Mouse (Mus musculus): ENCODE data around the gene Tnfaip8l1. TPM values are rescaled to one million over a fixed set of nuclear protein-coding genes. Genes with fewer than 3 reads are reported as not detected.
A peak's percentile ranks its signal among the peaks of the same experiment; 100 is the strongest.

The Tnfaip8l1 gene
- polyA plus RNA-seq, 1 experiment from 2014 or later: 8.3 TPM

DNA sequence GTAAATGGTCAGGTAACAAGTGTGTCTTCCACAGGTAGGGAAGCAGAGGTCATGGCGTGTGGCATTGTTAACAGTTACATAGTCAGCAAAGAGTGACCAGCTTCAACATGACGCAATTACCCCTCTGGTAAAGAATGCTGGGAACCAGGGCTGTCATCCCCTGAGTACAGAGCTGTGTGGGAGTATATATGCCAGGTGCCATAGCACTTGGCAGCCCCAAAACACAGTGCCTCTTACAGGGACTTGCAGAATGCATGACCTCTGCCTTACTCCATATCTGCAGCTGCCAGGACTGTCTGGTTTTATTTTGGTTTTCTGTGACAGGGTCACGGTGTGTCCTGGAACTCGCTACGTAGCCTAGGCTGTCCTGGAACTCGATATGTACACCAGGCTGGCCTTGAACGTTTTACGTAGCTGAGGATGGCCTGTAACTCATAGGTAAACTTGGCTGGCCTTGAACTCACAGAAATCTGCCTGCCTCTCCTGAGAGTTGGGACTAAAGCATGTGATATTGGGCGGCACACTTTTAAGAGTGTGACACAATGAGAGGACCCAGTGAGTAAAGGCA, 45.8 kb downstream of the Tnfaip8l1 start:
- Histone ChIP-seq H3K4me3 (replicated peaks) (no peak overlapping the region), H3K36me3 (peaks cover 93% of the 10 kb centered on the region), H3K4me2 (no peak overlapping the region), H3K27me3 (no peaks in the 10 kb centered on the region), H3K9ac (replicated peaks) (no peak overlapping the region), H3K27ac (no peak overlapping the region), H3K9me3 (no peaks in the 10 kb centered on the region), H3K4me1 (replicated peaks) (no peaks in the 10 kb centered on the region)
- no peak for ATAC-seq (ENCODE audit: insufficient number of reproducible peaks, insufficient read depth, low FRiP score, low TSS enrichment, low read depth)
- 92% methylated on average over 9 of the region's 9 CpGs for WGBS

DNA sequence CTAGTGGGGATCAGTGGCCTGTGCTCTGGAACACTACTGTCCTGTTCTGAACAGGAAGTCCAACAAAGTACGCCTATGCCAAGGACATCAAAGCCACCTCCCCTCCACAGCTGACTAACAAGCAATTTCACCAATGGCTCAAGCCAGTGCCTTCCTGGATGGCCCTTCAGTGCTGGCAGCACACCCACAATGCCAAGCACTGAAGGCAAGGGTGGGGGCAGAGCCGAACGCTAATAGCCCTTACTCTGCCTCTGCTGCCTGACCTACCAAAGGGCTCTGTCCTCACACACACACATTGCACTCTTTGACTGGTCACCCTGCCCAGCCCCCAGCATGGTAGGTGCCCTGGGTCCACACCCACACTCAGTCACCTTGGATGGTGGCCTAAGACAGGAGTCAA, 46.5 kb downstream of the Tnfaip8l1 start:
- no peaks in the 10 kb centered on the region for H3K4me1 ChIP-seq (replicated peaks)
- no peak overlapping the region for H3K4me3 ChIP-seq (replicated peaks)
- no peak for ATAC-seq (ENCODE audit: insufficient number of reproducible peaks, insufficient read depth, low FRiP score, low TSS enrichment, low read depth)
- 90% methylated on average over 3 of the region's 3 CpGs for WGBS
- H3K27me3 ChIP-seq: no peaks in the 10 kb centered on the region
- no peak overlapping the region for H3K4me2 ChIP-seq
- H3K9me3 ChIP-seq: no peaks in the 10 kb centered on the region
- no peak overlapping the region for H3K9ac ChIP-seq (replicated peaks)
- H3K27ac ChIP-seq: no peak overlapping the region
- peaks cover 85% of the 10 kb centered on the region for H3K36me3 ChIP-seq

- Histone ChIP-seq H3K4me2 (no peak overlapping the region), H3K4me1 (replicated peaks) (no peaks in the 10 kb centered on the region), H3K27ac (no peak overlapping the region), H3K9me3 (no peaks in the 10 kb centered on the region), H3K4me3 (replicated peaks) (no peak overlapping the region), H3K36me3 (peaks cover 70% of the 10 kb centered on the region), H3K27me3 (no peaks in the 10 kb centered on the region), H3K9ac (replicated peaks) (no peak overlapping the region)
- ATAC-seq (ENCODE audit: insufficient number of reproducible peaks, insufficient read depth, low FRiP score, low TSS enrichment, low read depth): no peak
- WGBS: 90% methylated on average over 2 of the region's 2 CpGs
Measured at GRCm38 (mm10) chr17:56211090-56211489, 48.8 kb downstream of the Tnfaip8l1 start.

- Histone ChIP-seq H3K4me1 (replicated peaks) (peaks cover 13% of the 10 kb centered on the region), H3K4me2 (no peak overlapping the region), H3K36me3 (peaks cover 55% of the 10 kb centered on the region), H3K27ac (no peak overlapping the region), H3K9me3 (no peaks in the 10 kb centered on the region), H3K9ac (replicated peaks) (no peak overlapping the region), H3K4me3 (replicated peaks) (no peak overlapping the region), H3K27me3 (no peaks in the 10 kb centered on the region)
- no peak for ATAC-seq (ENCODE audit: insufficient number of reproducible peaks, insufficient read depth, low FRiP score, low TSS enrichment, low read depth)
- 57% methylated on average over 6 of the region's 6 CpGs for WGBS
Measured at GRCm38 (mm10) chr17:56212676-56213075, 50.4 kb downstream of the Tnfaip8l1 start.

- WGBS: 76% methylated on average over 1 of the region's 1 CpGs
- Histone ChIP-seq H3K9me3 (no peaks in the 10 kb centered on the region), H3K4me3 (replicated peaks) (no peak overlapping the region), H3K27me3 (no peaks in the 10 kb centered on the region), H3K4me2 (no peak overlapping the region), H3K27ac (no peak overlapping the region), H3K36me3 (peaks cover 39% of the 10 kb centered on the region), H3K4me1 (replicated peaks) (peaks cover 18% of the 10 kb centered on the region), H3K9ac (replicated peaks) (no peak overlapping the region)
- no peak for ATAC-seq (ENCODE audit: insufficient number of reproducible peaks, insufficient read depth, low FRiP score, low TSS enrichment, low read depth)
Measured at GRCm38 (mm10) chr17:56214229-56214628, 52.0 kb downstream of the Tnfaip8l1 start.

DNA sequence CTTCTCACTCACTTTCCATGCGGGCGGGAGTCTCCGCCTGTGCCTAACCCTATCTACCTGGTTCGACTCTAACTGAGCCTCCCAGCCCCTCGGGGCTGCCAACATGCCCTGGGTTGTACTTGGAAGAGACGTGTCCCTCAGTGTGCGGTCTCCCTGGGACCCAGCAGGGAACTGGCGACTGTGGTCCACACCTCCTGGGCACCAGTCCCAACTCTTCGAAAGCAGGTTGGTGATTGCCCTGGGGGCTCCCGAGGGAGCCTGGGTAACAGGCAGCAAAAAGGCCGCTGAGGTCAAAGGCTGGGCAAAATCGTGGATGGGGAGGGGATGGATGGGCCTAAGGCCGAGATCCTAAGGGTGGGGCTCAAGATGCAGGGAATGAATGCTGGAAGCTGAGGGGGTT, 55.4 kb downstream of the Tnfaip8l1 start:
- peak overlapping the region; percentile 83 for H3K4me2 ChIP-seq
- H3K9ac ChIP-seq (replicated peaks): peak overlapping the region; percentile 90
- WGBS: 67% methylated on average over 13 of the region's 13 CpGs
- no peak overlapping the region for H3K27ac ChIP-seq
- ATAC-seq (ENCODE audit: insufficient number of reproducible peaks, insufficient read depth, low FRiP score, low TSS enrichment, low read depth): no peak
- peaks cover 8% of the 10 kb centered on the region for H3K36me3 ChIP-seq
- peak overlapping the region; percentile 98 for H3K4me3 ChIP-seq (replicated peaks)
- H3K9me3 ChIP-seq: no peaks in the 10 kb centered on the region
- H3K27me3 ChIP-seq: peaks cover 2% of the 10 kb centered on the region; the same call in 1 of the 2 replicates
- H3K4me1 ChIP-seq (replicated peaks): peaks cover 18% of the 10 kb centered on the region

DNA sequence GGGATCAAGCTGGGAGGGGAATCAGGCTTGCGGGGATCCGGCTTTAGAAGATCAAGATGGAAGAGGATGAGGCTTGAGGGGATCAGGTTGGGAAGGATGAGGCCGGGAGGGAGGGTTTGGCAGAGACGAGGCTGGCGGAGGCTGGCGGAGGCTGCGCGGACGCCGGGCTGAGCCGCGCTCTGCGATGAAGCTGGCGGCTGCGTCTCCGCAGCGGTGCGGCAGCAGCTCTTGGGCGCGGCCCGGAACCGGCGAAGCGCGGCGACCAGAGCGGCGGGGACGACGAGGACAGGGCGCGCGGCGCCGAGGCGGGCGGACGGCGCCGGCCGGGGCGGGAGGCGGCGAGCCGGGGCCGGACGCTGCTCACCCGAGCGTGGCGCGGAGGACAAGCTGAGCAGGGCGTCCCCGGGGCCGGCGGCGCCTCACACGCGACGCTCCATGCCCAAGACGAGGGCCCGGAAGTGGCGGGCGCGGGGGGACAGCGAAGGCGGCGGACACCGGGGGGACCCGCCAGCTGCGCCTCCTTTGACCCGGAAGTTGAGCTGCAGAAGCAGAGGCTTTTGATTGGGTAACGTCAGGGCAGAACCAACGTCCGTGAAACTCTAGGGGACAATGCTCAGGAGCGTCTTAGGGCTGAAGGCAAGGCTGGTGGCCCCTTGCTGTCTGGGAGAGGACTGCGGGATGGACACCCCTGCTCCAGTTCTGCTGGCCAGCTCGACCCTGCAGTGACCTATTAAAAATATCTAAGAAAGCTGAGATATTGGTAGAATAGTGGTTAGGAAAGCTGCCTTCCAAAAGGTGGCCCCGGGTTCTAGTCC, 56.3 kb downstream of the Tnfaip8l1 start, which contains the start of gene Dpp9:
Gene Dpp9, minus strand, starts transcription at position 529 of the 815 bp plus-strand sequence.
- Histone ChIP-seq H3K9ac (replicated peaks) (peak within 1 kb of the TSS; percentile 90), H3K4me2 (peak within 1 kb of the TSS; percentile 83), H3K27ac (peak within 1 kb of the TSS; percentile 90), H3K27me3 (peaks cover 3% of the 10 kb centered on the region; the same call in 1 of the 2 replicates), H3K4me3 (replicated peaks) (peak within 1 kb of the TSS; percentile 98), H3K36me3 (peaks cover 8% of the 10 kb centered on the region), H3K4me1 (replicated peaks) (peaks cover 18% of the 10 kb centered on the region), H3K9me3 (no peaks in the 10 kb centered on the region)
- peak; percentile 99 for ATAC-seq (ENCODE audit: insufficient number of reproducible peaks, insufficient read depth, low FRiP score, low TSS enrichment, low read depth)
- 1% methylated on average over 59 of the region's 78 CpGs for WGBS

DNA sequence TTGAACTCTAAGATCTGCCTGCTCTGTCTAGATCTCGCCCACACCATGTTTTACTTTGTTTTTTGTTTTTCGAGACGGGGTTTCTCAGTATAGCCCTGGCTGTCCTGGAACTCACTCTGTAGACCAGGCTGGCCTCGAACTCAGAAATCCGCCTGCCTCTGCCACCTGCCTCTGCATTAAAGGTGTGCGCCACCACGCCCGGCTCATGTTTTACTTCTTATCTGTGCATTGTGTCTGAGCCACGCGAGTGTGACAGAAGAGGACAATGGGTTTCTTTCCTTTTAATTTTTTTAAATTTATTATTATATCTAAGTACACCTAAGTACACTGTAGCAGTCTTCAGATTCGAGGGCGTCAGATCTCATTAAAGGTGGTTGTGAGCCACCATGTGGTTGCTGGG, 57.0 kb downstream of the Tnfaip8l1 start:
- 48% methylated on average over 12 of the region's 12 CpGs for WGBS
- H3K4me1 ChIP-seq (replicated peaks): peaks cover 18% of the 10 kb centered on the region
- peaks cover 3% of the 10 kb centered on the region; the same call in 1 of the 2 replicates for H3K27me3 ChIP-seq
- H3K9me3 ChIP-seq: no peaks in the 10 kb centered on the region
- peak overlapping the region; percentile 56; the same call in 1 of the 2 replicates for H3K27ac ChIP-seq
- H3K4me3 ChIP-seq (replicated peaks): peak overlapping the region; percentile 98
- peak overlapping the region; percentile 83 for H3K4me2 ChIP-seq
- peak overlapping the region; percentile 90 for H3K9ac ChIP-seq (replicated peaks)
- peak; percentile 45; the same call in 1 of the 2 replicates for ATAC-seq (ENCODE audit: insufficient number of reproducible peaks, insufficient read depth, low FRiP score, low TSS enrichment, low read depth)
- H3K36me3 ChIP-seq: peaks cover 7% of the 10 kb centered on the region

DNA sequence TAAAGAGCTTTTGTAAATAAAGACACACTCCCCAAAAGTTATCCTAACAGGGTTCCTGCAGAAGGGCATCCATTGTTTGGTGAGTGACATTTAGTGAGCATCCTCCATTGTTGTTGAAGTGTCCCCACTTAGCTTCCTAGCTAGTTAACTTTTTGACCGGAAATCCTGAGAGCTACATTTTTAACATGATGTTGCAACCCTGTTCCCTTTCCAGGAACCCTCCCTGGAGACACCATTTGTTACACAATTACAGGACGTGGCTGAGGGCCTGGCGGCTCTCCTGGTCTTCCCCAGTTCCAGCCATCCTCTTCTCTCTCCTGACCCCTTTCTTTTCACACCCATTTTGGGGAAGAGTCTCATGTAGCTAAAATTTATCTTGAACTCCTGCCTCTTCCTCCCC, 57.5 kb downstream of the Tnfaip8l1 start:
- H3K4me1 ChIP-seq (replicated peaks): peaks cover 18% of the 10 kb centered on the region
- no peak overlapping the region for H3K27ac ChIP-seq
- H3K27me3 ChIP-seq: peaks cover 3% of the 10 kb centered on the region; the same call in 1 of the 2 replicates
- ATAC-seq (ENCODE audit: insufficient number of reproducible peaks, insufficient read depth, low FRiP score, low TSS enrichment, low read depth): no peak
- H3K4me2 ChIP-seq: no peak overlapping the region
- no peak overlapping the region for H3K9ac ChIP-seq (replicated peaks)
- WGBS: 50% methylated on average over 3 of the region's 3 CpGs
- peaks cover 2% of the 10 kb centered on the region; the same call in 1 of the 2 replicates for H3K36me3 ChIP-seq
- no peaks in the 10 kb centered on the region for H3K9me3 ChIP-seq
- no peak overlapping the region for H3K4me3 ChIP-seq (replicated peaks)
